Mouse (Mus musculus): ENCODE measurements around the gene Ggt1. TPM values are rescaled to one million over a fixed set of nuclear protein-coding genes. Genes with fewer than 3 reads are reported as not detected.

Gene Ggt1
- total and polyA plus RNA-seq, 2 experiments: 0.20 to 0.92 TPM

DNA sequence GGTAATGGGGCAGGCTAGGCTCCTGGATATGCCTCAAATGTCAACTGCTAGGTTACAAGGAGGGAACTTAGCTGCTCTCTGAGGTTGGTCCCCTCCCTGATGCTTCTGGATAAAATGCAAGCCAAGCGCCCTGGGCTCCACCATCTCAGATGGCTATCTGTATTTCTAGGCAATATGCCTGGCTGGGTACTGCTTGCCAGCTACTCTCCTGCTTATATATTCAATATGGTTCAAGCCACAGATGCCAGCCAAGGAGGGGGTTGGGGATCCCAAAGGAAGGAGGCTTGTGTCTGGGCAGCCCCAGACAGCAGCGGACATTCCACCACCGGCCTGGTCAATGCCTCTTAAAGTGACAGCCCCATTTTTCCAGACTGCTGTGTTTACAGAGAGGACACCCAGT, 2.9 kb upstream of the Ggt1 start:
- no peaks in the 10 kb centered on the region for H3K79me2 ChIP-seq (ENCODE audit: control insufficient read depth, insufficient read depth, low read length)
- H3K9ac ChIP-seq (ENCODE audit: low read depth, low read length): no peak overlapping the region
- H3K36me3 ChIP-seq (ENCODE audit: control insufficient read depth, insufficient read depth, low read length): no peaks in the 10 kb centered on the region
- 36% methylated on average over 3 of the region's 3 CpGs for WGBS
- no peak for TF ChIP-seq POLR2A (IDR thresholded peaks at IDR 0.05; ENCODE audit: extremely low read depth, insufficient read depth, low read length)
- TF ChIP-seq CTCF (IDR thresholded peaks at IDR 0.05; ENCODE audit: low read depth, low read length): no peak
- 0 out of 2 replicates have a peak, but pooled peaks cover 2% of the 10 kb centered on the region for H3K4me1 ChIP-seq (ENCODE audit: control insufficient read depth, insufficient read depth, low read length)
- DNase-seq (ENCODE audit: extremely low read depth, low read depth, low spot score): no peak
- H3K27me3 ChIP-seq (ENCODE audit: control insufficient read depth, insufficient read depth, low read length): peaks cover 9% of the 10 kb centered on the region
- no peak overlapping the region for H3K4me3 ChIP-seq (ENCODE audit: insufficient read depth, low read depth, low read length)
- no peak overlapping the region for H3K27ac ChIP-seq (replicated peaks; ENCODE audit: insufficient read depth, low read depth, low read length)

DNA sequence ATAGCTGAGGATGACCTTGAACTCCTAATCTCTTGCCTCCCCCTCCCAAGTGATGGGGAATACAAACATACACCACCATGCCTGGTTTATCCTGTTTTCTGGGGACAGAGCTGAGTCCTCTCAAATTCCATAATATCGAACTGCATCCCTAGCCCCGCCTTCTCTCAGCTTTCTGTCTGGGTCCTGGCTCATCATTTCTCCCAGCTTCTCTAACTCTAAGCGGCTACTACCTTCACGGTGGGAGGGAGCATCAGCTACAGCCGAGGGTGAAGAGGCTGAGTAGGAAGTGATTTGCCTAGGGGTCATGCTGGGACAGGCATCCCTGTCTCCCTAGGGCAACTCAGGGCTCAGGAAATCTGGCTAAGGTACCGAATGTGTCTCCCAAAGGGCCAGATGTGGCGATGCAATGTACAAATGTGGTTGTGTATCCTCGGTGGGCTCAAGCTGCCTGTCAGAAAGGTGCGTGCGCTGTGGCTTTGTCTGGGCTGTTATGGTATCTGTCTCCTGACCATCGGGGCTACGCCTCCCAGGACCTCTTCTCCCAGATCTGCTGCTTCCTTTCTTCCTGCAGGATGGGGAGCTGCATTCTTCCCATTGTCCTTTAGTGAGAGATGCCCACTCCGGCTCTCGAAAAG, 2.2 kb upstream of the Ggt1 start:
- Histone ChIP-seq H3K9ac (ENCODE audit: low read depth, low read length) (no peak overlapping the region), H3K36me3 (ENCODE audit: control insufficient read depth, insufficient read depth, low read length) (no peaks in the 10 kb centered on the region), H3K4me1 (ENCODE audit: control insufficient read depth, insufficient read depth, low read length) (0 out of 2 replicates have a peak, but pooled peaks cover 2% of the 10 kb centered on the region), H3K27ac (replicated peaks; ENCODE audit: insufficient read depth, low read depth, low read length) (no peak overlapping the region), H3K4me3 (ENCODE audit: insufficient read depth, low read depth, low read length) (no peak overlapping the region), H3K79me2 (ENCODE audit: control insufficient read depth, insufficient read depth, low read length) (no peaks in the 10 kb centered on the region), H3K27me3 (ENCODE audit: control insufficient read depth, insufficient read depth, low read length) (peaks cover 9% of the 10 kb centered on the region)
- WGBS: 13% methylated on average over 14 of the region's 14 CpGs
- TF ChIP-seq CTCF (IDR thresholded peaks at IDR 0.05; ENCODE audit: low read depth, low read length) (no peak), POLR2A (IDR thresholded peaks at IDR 0.05; ENCODE audit: extremely low read depth, insufficient read depth, low read length) (no peak)
- no peak for DNase-seq (ENCODE audit: extremely low read depth, low read depth, low spot score)

DNA sequence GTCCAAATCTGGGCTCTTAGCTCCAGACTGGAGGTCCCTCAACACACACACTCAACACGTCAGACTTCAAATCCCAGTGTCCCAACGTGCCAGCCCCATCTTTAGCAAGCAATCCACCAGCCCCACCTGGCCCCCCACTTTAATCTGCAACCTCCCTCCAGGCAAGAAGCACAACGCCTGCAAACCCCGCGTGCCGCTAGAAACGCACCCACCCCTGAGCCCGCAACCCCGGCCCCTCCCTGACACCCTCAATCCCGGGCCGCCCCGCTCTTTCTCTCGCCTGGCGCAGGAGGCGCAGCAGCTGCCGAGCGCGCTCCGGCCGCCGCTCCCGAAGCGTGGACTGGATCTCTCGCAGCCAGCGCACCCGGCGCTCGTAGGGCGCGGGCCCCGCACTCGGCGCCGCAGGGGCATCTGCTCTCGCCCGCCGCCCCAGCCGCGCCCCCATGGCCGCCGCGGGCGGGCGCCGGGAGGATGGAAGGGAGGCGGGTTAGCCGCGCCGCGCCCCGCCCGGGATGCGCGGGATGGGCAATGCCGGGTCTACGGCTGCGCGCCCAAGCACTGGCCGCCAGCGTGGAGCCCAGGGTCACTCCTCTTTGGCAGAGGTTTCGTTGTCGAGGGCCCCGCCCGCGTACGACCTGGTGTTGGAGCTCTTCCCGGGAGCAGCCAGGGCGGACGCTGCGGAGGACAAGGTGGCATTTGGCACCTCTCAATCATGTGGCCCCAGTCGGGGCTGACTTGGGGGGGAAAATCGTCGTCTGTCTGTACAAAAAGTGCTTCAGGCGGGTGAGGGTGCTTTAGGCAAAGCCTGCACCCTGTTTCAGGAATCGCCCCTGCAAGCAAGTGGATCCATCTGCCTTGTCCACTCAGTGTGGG, 1.5 kb upstream of the Ggt1 start, which contains the start of gene Lrrc75b:
Gene Lrrc75b (minus strand): TSS at position 655 of the 873 bp plus-strand sequence.
- WGBS: 3% methylated on average over 68 of the region's 75 CpGs
- H3K4me3 ChIP-seq (ENCODE audit: insufficient read depth, low read depth, low read length): peak within 1 kb of the TSS; percentile 2; the same call in 1 of the 2 replicates
- H3K36me3 ChIP-seq (ENCODE audit: control insufficient read depth, insufficient read depth, low read length): no peaks in the 10 kb centered on the region
- no peak within 1 kb of the TSS for H3K27ac ChIP-seq (replicated peaks; ENCODE audit: insufficient read depth, low read depth, low read length)
- no peaks in the 10 kb centered on the region for H3K79me2 ChIP-seq (ENCODE audit: control insufficient read depth, insufficient read depth, low read length)
- 0 out of 2 replicates have a peak, but pooled peaks cover 2% of the 10 kb centered on the region for H3K4me1 ChIP-seq (ENCODE audit: control insufficient read depth, insufficient read depth, low read length)
- H3K27me3 ChIP-seq (ENCODE audit: control insufficient read depth, insufficient read depth, low read length): peaks cover 9% of the 10 kb centered on the region
- TF ChIP-seq CTCF (IDR thresholded peaks at IDR 0.05; ENCODE audit: low read depth, low read length) (no peak), POLR2A (IDR thresholded peaks at IDR 0.05; ENCODE audit: extremely low read depth, insufficient read depth, low read length) (no peak)
- DNase-seq (ENCODE audit: extremely low read depth, low read depth, low spot score): peak; percentile 58
- 0 out of 2 replicates have a peak within 1 kb of the TSS, but pooled peaks have one; percentile 11 for H3K9ac ChIP-seq (ENCODE audit: low read depth, low read length)

DNA sequence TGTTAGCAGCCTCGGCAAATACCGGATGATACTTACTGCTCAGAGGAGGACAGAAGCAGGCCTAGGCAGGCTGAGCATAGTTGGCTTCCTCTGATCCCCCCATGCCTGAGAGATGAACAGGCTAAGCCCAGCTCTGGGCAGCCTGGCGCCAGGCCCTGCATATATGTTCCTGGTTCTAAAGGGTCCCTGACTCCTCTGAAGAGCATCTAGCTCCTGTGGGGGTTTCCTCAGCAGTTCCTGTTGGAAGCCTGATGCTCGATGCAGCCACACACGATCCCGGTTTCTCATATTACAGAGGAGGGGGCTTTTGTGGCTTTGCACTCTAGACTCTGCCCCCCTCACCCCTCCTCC, 880 bp upstream of the Ggt1 start:
- H3K27me3 ChIP-seq (ENCODE audit: control insufficient read depth, insufficient read depth, low read length): peaks cover 9% of the 10 kb centered on the region

DNA sequence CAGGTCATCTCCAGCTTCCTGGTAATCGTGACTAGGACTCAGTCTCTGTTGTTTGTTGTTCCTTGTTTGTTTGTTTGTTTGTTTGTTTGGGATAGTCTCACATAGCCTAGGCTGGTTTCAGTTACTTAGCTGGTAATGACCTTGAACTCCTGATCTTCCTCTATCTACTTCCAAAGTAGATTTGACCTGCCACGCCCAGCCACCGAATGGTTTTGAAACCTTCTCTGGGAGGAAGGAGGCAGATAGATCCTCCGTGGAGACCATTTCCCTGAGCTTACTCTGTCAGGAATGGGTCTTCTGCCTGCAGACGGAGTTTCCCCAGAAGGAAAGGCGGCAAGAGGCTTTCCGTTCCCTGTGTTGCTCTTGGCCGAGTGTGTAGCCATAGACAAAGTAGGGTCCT, 1.2 kb downstream of the Ggt1 start:
- H3K27ac ChIP-seq (replicated peaks; ENCODE audit: insufficient read depth, low read depth, low read length): no peak overlapping the region
- H3K79me2 ChIP-seq (ENCODE audit: control insufficient read depth, insufficient read depth, low read length): no peaks in the 10 kb centered on the region
- no peak for DNase-seq (ENCODE audit: extremely low read depth, low read depth, low spot score)
- H3K4me3 ChIP-seq (ENCODE audit: insufficient read depth, low read depth, low read length): no peak overlapping the region
- H3K9ac ChIP-seq (ENCODE audit: low read depth, low read length): no peak overlapping the region
- peaks cover 9% of the 10 kb centered on the region for H3K27me3 ChIP-seq (ENCODE audit: control insufficient read depth, insufficient read depth, low read length)
- TF ChIP-seq POLR2A (IDR thresholded peaks at IDR 0.05; ENCODE audit: extremely low read depth, insufficient read depth, low read length): no peak
- TF ChIP-seq CTCF (IDR thresholded peaks at IDR 0.05; ENCODE audit: low read depth, low read length): no peak
- H3K4me1 ChIP-seq (ENCODE audit: control insufficient read depth, insufficient read depth, low read length): 0 out of 2 replicates have a peak, but pooled peaks cover 2% of the 10 kb centered on the region
- 83% methylated on average over 8 of the region's 8 CpGs for WGBS
- no peaks in the 10 kb centered on the region for H3K36me3 ChIP-seq (ENCODE audit: control insufficient read depth, insufficient read depth, low read length)

More for the DNA sequence above, 880 bp upstream of the Ggt1 start:
- H3K79me2 ChIP-seq (ENCODE audit: control insufficient read depth, insufficient read depth, low read length): no peaks in the 10 kb centered on the region
- no peak for DNase-seq (ENCODE audit: extremely low read depth, low read depth, low spot score)
- no peak overlapping the region for H3K4me3 ChIP-seq (ENCODE audit: insufficient read depth, low read depth, low read length)
- TF ChIP-seq POLR2A (IDR thresholded peaks at IDR 0.05; ENCODE audit: extremely low read depth, insufficient read depth, low read length): no peak
- TF ChIP-seq CTCF (IDR thresholded peaks at IDR 0.05; ENCODE audit: low read depth, low read length): no peak
- WGBS: 38% methylated on average over 6 of the region's 6 CpGs
- no peak overlapping the region for H3K9ac ChIP-seq (ENCODE audit: low read depth, low read length)
- H3K36me3 ChIP-seq (ENCODE audit: control insufficient read depth, insufficient read depth, low read length): no peaks in the 10 kb centered on the region
- no peak overlapping the region for H3K27ac ChIP-seq (replicated peaks; ENCODE audit: insufficient read depth, low read depth, low read length)
- H3K4me1 ChIP-seq (ENCODE audit: control insufficient read depth, insufficient read depth, low read length): 0 out of 2 replicates have a peak, but pooled peaks cover 2% of the 10 kb centered on the region
